Mouse (Mus musculus) G1E (cell line): ENCODE results near the gene Ube2v1.

Experiments
- CTCF ChIP-seq: IDR thresholded peaks from 2 replicates; pipeline ENCODE4 v1.5.1; 2012; ENCODE audit warnings: low read depth, low read length, inconsistent platforms, mixed read lengths
- GATA1 ChIP-seq: IDR thresholded peaks from 2 replicates; pipeline ENCODE4 v1.6.1; 2012; ENCODE audit warnings: borderline replicate concordance, low read length, inconsistent platforms, mixed read lengths
- GATA2 ChIP-seq: IDR thresholded peaks from 2 replicates; pipeline ENCODE4 v1.6.1; 2012; ENCODE audit warnings: low read depth, low read length, inconsistent platforms, borderline replicate concordance
- POLR2AphosphoS5 ChIP-seq: IDR thresholded peaks from 2 replicates; pipeline ENCODE4 v1.6.1; 2012; ENCODE audit warnings: low read depth, low read length, inconsistent platforms; ENCODE audit not compliant: insufficient replicate concordance
- TAL1 ChIP-seq: conservative IDR thresholded peaks from 2 replicates; pipeline ENCODE4 v1.6.1; 2012; ENCODE audit warnings: low read depth, low read length, inconsistent platforms, mixed read lengths

- TF ChIP-seq CTCF (no peak), GATA1 (no peak), TAL1 (no peak), POLR2AphosphoS5 (no peak), GATA2 (no peak)
Observed at GRCm38 (mm10) chr2:167633537-167633872, 1.6 kb upstream of the Ube2v1 start.
